Mouse (Mus musculus) right cerebral cortex, postnatal 4 days (tissue): ENCODE results near the gene Hunk.
A peak's percentile ranks its signal among the peaks of the same experiment; 100 is the strongest.

ENCODE experiments used
- DNase-seq: peaks from one replicate; pipeline ENCODE4 v3.0.0-alpha.2; 2022

Hunk gene

DNA sequence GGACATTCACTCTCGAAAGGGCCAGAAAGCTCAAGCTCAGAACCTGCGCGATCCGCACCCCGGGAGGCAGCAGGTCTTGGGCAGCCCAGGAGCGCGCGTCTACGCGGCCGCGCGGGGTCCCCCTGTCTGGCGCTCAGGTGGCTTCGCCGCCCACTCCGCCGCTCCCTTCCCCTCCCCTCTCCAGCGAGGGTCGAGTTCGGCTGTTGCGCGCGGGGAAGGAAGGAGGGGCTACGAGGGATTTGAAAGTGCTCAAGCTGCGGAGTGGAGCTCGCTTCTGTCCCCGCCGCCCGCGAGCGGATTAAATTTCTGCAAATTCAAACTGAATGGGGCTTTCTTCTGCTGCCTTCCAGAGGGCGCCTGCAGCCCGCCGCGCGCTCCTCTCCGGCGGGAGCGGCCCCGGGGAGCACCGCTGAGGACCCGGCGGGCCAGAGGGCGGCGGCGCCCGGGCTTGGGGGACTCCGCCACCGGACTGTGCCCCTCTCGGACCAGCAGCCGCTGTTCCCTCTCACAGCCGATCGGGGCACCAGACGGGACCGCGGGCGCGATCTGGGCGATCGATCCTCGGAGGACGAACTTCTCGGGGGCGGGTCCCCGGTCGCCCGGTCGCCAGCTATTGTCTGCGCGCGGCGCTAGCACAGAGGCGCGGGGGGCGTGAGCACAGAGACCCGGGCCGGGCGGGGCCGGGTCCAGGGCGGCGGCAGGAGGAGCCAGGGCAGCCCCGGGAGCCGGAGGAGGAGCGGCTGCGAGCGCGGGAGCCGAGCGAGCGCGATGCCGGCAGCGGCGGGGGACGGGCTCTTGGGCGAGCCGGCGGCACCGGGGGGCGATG lies at the start of gene Hunk:
TSS of gene Hunk (plus strand) at position 326 of the 826 bp plus-strand sequence.
- peak; percentile 69 for DNase-seq

- no peak for DNase-seq
Measured at GRCm38 (mm10) chr16:90339026-90339425, 46.8 kb upstream of the Hunk start.

GRCm38 (mm10) chr16:90341086-90341485 lies 44.7 kb upstream of the Hunk start:
- DNase-seq, result no peak

GRCm38 (mm10) chr16:90349700-90350548 lies 35.9 kb upstream of the Hunk start:
- DNase-seq, result peak; percentile 67

DNA sequence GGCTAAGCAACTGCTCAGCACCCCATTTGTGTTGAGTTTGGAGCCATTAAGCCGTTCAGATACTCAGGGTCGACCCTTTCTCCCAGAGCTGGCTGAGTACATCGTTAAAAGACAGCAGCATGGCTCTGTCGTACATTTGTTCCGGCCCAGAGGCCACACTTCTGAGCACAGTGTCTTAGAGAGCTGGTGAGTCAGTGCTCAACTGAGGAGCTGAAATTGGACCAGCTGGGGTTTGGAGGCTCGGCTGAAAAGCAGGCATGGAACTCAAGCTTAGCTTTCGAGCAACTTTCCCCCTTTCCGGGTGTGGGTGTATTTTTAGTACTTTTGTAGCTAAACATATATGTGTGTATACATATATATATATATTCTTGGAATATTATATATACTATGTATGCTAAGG lies 34.1 kb upstream of the Hunk start:
- DNase-seq, result peak; percentile 19

DNA sequence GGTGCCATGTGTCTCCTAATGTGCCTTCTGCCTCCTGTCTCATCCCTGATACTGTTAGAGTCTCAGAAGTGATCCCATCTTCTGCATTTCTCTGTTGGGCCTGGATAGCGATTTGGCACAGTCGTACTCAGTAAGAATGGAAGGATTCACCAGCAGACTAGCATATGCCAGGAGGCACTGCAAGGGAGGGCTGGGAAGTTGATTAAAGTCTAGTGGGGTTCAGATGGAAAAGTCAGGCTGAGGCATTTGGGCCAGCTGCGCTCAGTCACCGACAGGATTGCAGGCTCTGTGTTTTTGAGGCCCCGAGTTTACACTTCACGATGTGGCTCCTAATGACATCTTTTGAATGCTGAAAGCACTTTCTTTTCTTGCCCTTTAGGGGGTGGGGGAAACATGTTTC lies 33.1 kb upstream of the Hunk start:
- DNase-seq, result peak; percentile 10

DNA sequence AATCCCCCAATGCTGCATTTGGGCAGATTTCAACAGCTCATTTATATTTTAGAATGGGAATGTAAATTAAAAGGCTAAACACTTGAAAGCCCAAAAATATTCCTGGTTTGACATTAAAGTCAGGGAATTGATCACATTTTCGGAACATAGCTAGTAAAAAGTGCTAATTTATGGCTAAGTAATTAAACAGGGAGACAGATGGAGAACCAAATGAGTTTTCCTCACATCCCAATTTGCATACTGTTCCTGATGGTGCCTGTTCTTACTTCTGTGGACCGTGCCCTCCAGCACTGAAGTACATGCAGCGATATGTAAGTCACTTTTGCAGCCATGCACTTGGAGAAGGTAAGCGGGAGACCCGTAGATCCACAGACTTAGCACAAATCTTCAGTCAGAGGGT lies 32.7 kb upstream of the Hunk start:
- DNase-seq, result no peak

DNA sequence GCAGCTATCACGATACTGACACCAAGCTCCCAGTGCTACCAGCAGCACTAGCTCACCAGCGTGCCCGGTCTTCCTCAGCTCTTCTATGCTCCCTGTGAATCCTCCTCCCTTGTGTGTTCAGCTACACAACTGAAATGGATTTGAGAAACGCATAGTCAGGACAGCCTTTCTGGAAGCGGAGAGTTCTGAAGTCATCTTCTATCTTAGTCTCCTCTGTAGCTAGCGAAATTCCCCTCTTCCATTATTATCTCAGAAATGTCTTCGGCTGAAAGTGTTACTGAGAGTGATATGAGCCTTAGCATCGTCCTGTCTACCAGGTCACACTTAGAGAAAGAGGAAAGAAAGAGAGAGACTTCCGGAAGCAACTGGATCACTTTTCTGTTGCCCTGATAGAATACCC lies 26.5 kb upstream of the Hunk start:
- DNase-seq, result no peak

- no peak for DNase-seq
Measured at GRCm38 (mm10) chr16:90359750-90360149, 26.1 kb upstream of the Hunk start.

DNA sequence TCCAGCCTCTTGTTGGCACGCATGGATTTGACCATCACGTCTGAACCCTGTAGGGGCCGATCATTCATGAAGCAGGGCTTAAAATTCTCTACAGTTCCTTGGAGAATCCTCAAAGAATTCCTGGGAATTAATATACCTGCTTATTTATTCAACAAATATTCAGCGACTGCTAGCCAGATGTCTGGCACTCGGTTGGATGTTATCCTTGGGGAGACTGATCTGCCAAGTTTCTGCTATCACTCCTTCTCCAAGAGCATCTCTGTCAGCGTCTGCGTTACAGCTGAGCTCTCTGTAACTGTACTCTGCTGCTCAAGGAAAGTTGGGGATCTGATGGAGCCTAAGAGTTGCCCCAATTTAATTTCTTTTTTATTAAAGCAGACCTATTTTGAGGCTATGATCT lies 25.5 kb upstream of the Hunk start:
- no peak for DNase-seq

GRCm38 (mm10) chr16:90362926-90363325 lies 22.9 kb upstream of the Hunk start:
- DNase-seq, result no peak

DNA sequence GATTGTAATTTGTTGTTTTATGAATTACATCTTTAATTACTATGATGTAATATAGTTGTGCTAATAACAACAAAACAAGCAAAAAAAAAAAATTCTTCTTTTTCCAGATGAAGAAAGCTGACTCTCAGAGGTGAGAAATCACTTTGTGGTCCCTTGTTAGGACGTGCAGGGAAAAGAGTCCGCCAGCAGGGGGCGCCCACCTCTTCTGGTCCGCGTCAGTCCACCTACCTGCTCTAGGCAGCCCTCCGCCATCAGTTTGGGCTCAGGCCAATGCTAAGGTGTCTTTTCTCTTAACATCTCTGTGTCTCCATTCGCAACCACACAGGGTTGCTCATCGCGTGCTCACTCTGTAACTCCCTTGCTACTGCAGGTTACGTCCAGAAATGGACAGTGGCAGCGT lies 5.9 kb upstream of the Hunk start:
- peak; percentile 88 for DNase-seq

DNA sequence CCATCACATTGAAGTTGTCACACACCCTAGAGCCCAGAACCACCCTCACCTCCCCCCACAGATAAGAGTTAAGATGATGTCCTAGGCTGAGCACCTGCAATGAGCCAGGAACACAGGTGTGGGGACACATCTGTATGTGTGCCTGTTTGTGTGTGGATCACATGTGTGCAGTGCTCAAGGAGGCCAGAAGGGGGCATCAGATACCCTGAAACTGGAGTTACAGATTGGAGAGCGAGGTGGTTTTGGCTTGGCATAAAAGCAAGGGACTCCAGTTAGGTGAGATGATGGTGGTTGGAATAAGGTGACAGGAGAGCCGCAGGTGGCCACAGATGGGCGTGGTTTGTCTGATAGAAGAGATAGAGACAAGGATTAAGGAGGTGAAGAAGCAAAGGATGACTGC lies 4.2 kb upstream of the Hunk start:
- no peak for DNase-seq

- no peak for DNase-seq
Measured at GRCm38 (mm10) chr16:90382701-90383280, 3.0 kb upstream of the Hunk start.

DNA sequence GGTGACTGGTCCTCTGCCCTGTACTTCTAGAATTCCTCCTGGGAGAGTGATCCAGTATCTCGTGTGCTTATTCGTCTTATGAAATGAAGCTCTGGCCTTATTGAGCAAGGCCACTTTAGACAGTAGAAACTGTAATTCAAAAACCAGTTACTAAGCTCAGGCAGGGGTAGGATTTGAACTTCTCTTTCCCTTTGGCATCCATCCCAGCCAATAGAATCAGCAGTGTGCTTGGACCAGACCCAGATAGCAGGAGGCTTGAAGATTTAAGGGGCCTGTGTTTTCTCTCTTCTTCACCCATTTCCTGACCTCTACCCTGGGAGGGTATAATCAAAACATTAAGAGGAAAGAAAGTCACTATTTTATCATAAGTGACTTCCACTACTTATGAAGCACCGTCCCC lies 1.8 kb upstream of the Hunk start:
- DNase-seq, result no peak

GRCm38 (mm10) chr16:90384846-90385245 lies 967 bp upstream of the Hunk start:
- DNase-seq, result no peak

GRCm38 (mm10) chr16:90385326-90385687 lies 506 bp upstream of the Hunk start:
- no peak for DNase-seq

- peak; percentile 58 for DNase-seq
Measured at GRCm38 (mm10) chr16:90386514-90387160, 824 bp downstream of the Hunk start.

- peak; percentile 37 for DNase-seq
Measured at GRCm38 (mm10) chr16:90387161-90387671, 1.4 kb downstream of the Hunk start.

GRCm38 (mm10) chr16:90387961-90388360 lies 2.1 kb downstream of the Hunk start:
- DNase-seq, result no peak

- DNase-seq, result no peak
Measured at GRCm38 (mm10) chr16:90389103-90389750, 3.4 kb downstream of the Hunk start.

DNA sequence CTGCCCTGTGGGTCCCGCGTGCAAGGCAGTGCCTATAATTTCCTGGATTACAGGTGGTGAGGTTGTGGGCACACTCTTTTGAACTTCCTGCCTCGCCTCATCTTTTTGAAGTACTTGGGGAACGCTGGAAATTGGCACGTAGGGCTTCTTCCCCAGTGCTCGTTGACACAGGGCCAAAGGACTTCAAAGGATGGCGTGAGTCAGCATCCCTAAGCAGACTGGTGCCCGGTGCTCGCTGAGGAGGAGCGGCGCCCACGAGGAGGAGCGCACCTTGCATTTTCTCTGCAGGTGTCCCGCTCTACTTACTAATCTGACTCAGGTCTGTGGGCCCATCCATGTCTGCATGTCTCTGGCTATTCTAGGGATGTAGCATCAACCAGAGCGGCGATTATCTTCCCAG lies 4.9 kb downstream of the Hunk start:
- no peak for DNase-seq
